Mouse (Mus musculus): Measurements from ENCODE around the gene Pappa.

Pappa gene

DNA sequence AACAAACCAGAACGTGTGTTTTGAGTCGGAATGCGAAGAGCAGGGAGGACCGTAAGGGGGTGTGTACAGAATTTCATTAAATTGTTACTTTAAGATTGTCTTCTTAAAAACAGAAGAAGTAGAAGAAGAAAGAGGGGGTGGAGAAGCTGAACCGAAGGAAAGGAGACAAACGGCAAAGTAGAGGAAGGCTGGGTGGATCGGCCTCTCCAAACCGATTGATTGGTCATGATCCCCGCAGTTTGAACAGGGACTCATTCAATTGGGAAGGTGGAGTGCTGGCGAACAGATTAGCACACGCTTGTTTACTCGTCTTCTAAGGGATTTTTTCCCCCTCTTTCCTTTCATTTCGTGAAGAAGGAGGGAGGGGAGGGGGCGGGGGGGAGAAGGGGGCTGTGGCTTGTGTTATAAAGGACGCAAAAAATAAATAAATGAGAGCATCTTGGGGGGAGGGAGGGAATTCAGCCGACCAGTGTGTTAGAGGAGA lies at the start of gene Pappa:
Pappa (plus strand) TSS at position 434 of the 484 bp plus-strand sequence.
- POLR2A ChIA-PET, result no interaction called here
- CTCF ChIA-PET, result no interaction called here

DNA sequence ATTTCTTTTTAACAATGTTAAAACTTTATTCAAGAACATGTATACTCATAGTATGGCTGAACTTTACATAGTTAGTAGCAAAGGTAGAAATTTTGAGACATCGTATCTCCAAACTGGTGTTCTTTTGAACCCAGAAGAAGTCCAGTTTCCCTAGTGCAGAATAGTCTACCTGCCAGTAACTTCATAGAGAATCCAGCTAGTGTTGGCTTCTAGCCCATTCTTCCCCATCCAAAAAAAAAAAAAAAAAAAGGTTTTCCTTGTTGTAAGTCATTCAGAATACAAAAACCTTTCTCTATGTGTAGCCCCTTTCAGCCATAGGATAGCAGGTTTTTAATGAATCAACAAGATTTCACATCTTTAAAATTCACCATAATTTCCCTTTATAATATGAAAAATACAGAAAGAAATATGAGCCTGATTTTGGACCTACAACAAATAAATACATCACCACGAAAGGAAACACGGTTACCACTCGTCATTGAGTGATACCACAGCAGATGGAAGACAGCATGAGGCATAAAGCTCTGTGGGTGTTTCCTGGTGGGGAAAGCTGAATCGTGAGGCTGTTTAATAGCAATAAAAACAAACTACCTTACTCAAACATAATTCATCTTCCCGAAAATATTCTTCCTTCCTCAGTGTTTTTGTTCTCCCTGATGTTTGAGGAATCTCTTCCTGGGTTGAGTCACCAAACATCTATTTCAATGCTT lies 45.9 kb upstream of the Pappa start:
- ChIA-PET CTCF (interaction anchor here in 1 of 4 experiments (0.6 kb wide), 1 partner anchor 512 kb away, joined by 6 read pairs; no protein-coding TSS in a partner anchor), POLR2A (no interaction called here)

DNA sequence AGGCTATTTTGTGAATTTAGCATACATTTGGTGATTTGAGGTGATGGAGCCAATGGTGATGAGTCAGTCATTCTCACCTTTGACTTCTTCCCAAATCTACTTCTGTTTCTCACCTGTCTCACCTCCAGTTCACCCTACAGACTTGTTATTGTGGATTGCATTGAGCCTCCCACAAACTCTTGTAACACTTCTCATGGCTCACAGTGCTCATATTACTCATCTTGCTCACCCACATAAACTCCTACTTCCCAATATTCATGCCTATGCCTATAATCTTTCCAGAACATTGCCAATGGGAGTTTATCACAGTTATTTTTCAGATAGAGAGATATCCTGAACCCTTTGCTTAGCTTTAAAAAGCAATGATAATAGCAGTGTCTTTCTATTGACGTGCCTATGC lies 37.1 kb upstream of the Pappa start:
- CTCF ChIA-PET, result no interaction called here
- POLR2A ChIA-PET, result no interaction called here

DNA sequence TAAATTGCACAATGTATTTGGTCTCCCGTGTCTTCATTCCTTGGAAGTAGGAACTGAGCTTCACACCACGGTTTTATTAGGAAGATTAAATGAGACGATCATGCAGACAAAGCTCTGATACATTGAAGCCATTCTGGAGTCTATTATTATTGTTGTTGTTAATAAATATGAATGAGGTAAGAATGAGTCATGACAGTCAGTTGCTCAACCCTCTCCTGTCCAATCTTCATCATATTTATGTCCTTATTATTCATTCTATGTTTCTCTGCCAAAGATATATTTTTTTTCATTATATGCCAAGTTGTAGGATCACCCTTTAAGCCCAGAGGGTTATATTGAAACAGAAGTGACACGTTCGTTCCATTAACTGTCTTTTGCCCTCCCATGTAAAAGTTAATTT lies 36.4 kb upstream of the Pappa start:
- ChIA-PET CTCF (no interaction called here), POLR2A (no interaction called here)

DNA sequence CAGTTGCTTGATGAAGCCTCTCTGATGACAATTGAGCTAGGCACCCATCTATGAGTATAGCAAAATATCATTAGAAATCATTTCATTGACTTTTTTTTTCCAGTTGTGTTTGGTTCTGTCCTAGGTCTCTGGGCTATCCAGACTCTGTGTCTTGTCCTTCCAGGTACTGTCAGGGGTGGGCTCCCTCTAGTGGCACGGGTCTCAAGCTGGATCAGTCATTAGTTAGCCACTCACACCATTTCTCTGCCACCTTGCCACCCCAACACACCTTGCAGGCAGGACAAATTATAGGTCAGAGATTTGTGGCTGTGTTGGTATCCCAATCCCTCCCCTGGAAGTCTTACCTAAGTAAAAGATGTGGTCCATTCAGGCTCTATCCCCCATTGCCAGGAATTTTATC lies 31.8 kb upstream of the Pappa start:
- POLR2A ChIA-PET, result no interaction called here
- CTCF ChIA-PET, result no interaction called here

DNA sequence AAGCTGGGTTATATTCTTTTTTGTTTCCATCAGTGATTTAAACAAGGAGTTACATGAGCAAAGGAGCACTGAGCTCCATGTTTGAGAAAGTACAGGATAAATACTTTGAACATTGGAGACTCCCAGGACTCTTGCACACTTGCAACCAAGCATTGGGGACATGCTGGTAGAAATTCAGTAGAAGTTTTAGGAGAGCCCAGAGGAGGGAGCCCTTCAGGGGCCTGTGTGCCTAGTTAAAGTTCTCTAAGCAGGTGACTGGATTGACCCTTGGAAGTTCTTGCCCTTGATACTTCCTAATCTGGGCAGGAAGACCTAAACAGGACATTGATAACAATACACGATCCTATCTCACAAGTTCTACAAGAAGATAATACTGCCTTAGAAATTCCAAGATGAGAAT lies 3.6 kb upstream of the Pappa start:
- POLR2A ChIA-PET, result no interaction called here
- CTCF ChIA-PET, result no interaction called here

DNA sequence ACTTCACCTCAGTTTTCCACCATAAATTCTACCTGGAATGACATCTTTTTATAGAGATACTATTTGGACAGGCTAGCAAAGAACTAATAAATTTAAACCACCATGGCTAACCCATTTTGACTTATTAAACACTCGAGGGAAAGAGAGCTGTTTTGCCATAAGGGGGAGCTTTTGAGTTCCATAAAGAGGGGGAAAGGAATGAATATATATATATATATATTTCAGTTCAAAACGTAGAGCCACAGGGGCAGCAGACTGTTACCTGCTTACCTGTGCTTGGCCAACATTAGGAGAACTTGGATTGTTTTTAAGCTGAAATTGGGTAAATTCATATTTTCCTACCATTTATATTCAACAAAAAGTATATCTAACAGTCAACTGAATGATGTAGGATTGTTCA lies 1.1 kb upstream of the Pappa start:
- POLR2A ChIA-PET, result no interaction called here
- CTCF ChIA-PET, result interaction anchor here in 1 of 4 experiments (1.0 kb wide), 1 partner anchor 373 kb away, joined by 3 read pairs; no protein-coding TSS in a partner anchor

DNA sequence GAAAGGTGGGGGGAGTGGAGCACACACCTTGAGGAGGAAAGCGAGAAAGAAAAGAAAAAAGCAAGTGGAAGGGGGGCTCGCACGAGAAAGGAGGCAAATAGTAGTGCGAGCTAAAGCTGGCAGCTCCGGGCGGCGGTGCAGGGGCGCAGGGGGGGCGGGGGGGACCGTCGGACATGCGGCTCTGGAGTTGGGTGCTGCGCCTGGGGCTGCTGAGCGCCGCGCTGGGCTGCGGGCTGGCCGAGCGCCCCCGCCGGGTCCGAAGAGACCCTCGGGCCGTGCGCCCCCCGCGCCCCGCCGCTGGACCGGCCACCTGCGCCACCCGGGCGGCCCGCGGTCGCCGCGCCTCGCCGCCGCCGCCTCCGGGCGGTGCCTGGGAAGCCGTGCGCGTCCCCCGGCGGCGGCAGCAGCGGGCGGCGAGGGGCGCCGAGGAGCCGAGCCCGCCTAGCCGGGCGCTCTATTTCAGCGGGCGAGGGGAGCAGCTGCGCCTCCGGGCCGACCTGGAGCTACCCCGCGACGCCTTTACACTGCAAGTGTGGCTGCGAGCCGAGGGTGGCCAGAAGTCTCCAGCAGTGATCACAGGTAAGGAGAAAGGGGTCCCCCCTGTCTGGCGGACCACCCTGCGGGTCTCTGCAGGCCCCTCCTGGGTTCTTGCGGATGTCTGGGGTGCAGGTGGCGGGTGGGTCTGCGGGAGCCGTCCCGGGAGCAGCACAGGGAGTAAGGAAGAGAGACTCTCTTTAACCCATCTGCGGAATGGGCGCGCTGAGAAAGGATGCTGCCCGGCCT lies 586 bp downstream of the Pappa start:
- POLR2A ChIA-PET, result no interaction called here
- CTCF ChIA-PET, result no interaction called here

DNA sequence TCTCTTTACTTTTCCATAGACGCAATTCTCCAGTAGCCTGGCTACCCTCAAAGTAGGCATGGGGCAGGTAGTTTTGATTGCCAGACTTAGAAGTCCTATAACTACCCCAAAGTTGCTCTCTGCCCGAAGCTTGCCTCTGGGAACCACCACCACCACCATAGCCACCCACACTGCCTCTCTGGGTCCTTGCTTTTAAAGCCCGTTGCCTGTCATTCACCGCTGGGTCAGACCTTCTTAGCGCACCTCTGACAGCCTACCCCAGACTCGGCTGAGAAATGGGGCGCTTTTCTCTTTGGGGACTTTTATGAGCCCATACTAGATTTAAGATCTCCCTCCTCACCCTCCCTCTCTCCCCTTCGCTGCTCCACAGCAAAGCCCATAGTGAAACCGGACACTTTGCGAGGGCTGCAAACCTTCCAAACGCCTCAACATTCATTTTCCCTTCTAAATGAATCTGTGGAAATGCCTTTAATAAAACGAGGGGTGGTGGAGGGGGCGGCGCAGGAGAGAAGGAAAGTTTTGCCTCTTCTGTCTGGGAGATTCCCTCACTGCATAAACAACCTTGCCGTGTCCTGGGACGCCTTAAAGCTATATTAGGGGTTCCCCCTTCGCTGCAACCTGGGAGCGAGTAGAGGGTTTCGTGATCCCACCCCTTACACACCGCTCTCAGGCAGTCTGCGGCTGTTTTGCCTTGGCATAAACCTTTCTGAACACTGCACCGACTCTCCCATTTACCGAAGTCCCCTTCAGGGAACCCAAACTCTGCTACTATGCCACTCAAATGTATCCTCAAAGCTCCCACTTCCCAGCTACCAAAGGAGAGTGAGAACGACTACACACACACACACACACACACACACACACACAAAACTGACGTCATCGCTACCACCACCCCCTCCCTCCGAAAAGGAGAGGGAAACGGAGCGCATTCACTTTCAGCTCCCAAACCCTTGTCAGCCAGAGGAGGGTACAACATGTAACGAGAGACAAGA lies 1.7 kb downstream of the Pappa start:
- CTCF ChIA-PET, result interaction anchor here in 2 of 4 experiments (0.7 to 0.8 kb wide), 2 partner anchors 371 to 466 kb away, joined by 3 to 4 read pairs; no protein-coding TSS in a partner anchor

DNA sequence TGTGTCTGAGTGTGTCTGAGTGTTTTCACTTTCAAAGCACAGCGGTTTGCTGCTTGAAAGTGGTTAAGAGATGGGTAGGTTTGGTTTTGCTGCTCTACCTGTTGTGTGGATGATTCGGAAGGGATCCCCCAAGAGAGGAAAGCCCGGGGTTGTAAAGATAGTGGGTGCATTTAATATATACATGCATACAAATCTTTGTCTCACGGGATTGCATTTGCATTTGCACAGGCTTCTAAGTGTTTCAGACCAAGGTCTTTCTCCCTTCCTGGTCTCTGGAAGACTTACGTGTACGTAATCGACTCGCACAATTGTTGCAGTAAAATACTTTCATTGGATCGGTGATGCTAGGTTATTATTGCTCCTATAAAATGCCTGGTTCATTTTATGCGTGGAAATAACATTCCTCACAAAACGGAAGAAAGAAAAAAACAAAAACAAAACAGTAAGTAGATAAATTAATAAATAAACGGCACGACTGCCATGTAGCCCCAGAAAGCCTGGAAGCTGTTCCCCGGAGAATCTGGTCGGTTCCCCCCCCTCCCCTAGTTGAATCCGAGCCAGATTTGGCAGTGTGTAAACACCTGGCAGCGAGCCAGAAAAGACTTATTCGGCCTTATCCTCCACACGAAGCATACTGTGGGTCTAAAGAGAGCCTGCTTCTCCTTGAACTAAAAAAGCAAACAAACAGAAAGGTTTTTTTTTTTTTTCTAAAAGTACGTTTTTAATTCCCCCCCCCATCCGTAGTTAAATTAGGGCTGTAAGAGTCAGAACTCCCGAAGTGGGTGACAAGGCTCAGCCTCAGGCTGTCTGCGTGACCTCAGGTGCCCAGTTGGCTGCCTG lies 2.7 kb downstream of the Pappa start:
- CTCF ChIA-PET, result interaction anchor here in 2 of 4 experiments (0.7 to 0.8 kb wide), 2 partner anchors 370 to 465 kb away, joined by 3 to 4 read pairs; no protein-coding TSS in a partner anchor
- POLR2A ChIA-PET, result no interaction called here

More for the DNA sequence above, 1.7 kb downstream of the Pappa start:
- POLR2A ChIA-PET, result no interaction called here

DNA sequence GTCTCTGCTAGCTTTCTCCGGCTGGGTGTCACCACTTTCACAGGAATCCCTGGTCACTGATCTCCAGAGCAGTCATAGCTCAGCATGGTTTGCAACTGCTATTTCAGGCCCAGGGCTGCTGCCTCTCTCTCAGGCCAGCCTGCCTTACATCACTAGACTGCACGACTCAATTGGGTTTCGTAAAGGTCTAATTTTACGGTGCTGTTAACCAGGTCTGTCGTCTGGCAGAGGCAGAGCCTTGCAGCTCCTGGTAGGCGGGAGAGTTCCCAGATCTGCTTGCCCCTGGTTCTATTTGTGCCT lies 3.3 kb downstream of the Pappa start:
- ChIA-PET POLR2A (no interaction called here), CTCF (no interaction called here)

DNA sequence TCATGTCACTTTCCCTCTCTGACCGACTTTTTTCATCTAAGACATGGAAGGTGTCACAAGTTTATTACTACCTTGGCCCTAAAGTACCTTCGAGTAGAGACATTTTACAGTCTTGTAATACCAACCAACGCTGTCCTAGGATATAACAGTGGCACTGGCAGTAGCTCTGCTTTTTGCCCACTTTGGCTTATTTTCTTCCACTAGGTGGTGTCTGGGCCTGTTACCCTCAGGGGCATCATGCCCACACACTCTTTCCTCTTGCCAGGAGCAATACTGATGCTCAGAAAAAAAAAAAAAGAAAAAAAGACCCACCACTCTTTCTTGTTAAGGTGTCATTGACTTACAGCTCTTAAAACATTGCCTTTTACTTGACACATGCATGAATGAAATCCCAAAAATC lies 8.7 kb downstream of the Pappa start:
- ChIA-PET CTCF (interaction anchor here in 1 of 4 experiments (0.6 kb wide), 1 partner anchor 65 kb away, joined by 3 read pairs; no protein-coding TSS in a partner anchor), POLR2A (no interaction called here)

DNA sequence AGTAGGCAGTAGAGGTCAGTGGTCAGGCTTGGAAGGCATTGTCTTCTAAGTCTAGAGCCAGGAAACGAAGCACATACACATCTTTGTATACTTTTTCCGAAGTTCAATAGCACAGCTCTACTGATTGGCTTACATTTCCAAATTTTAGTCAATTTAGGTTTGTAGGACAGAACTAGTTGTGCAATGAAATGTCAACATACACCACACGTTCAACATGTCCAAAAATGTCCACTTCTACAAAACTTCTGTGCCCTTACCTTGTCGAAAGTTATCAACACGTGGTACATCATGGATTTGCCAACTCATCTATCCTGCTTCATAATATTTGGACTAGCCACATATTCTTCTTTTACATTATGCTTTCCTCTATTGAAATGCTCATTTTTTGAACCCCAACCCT lies 10.4 kb downstream of the Pappa start:
- ChIA-PET CTCF (no interaction called here), POLR2A (no interaction called here)

DNA sequence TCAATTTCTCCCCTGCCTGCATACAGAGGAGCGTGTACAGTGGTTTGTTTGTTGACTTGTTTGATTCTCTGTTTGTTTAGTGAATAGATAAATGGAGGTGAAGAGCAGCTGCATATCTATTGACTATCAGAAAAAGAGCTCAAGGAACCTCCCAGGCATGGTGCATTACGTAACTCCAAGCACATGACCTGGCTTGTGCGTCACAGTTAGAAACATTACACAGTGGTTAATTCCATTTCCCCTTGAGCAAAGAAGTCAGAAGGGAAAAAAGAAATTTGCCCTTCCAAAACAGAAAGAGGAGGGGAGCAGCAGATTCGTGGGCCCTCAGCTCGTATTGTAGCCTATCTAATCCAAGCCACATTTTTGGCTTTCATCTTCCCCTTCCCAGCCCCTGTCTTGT lies 11.1 kb downstream of the Pappa start:
- ChIA-PET CTCF (no interaction called here), POLR2A (no interaction called here)

DNA sequence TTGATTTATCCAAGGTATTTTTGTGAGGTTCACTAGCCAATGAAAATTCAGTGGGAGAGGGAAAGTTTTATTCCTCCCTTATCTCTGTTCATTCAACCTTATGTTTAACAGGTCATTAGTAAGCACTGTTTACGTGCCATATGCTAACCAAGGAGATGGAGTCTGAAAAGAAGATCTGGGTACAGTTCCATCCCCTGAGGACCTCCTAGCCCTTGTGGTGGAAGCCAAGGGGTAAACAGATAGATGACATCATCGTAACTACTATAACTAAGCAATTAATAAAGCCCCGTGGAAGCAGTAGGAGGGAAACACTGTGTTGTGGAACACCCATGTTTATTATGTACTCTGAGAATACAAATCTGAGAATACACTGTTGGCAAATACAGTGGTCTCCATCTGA lies 12.6 kb downstream of the Pappa start:
- POLR2A ChIA-PET, result no interaction called here
- CTCF ChIA-PET, result no interaction called here

DNA sequence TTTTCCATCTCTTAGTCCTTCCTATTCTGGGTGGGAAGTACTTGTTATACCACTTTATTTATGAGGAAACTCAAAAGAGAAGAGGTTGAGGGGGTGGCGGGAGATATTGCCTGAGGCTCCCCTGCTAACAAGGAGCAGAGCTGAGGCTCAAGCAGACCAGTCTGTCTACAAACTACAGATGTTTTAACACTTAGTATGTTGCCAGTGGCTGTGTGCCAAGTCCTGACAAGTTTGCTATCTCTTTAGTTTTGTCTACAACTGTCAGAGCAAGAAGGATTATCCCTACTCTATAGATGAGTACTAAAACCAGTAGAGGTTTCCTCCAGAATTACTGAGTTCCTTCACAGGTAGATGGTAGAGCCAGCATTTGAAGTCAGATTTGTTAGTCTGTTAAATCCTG lies 23.0 kb downstream of the Pappa start:
- CTCF ChIA-PET, result no interaction called here
- POLR2A ChIA-PET, result no interaction called here

DNA sequence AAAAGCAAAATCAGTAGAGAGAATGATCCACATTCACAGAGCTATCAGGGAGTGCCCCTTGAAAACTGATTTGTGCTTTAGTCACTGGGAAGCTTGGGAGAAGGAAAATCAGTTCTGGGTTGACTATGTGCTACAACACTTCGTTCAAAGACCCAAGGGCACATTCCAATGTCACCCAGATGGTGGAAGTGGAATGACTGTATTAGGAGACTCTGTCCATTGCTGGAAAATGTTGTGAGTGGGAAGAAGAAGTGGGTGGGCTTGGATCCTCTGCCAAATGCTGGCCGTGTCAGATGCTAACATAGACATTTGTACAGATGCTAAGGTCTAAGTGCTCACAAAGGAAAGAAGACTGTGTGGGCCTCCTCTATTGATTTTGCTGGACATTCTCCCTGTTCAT lies 29.6 kb downstream of the Pappa start:
- CTCF ChIA-PET, result no interaction called here
- POLR2A ChIA-PET, result no interaction called here

DNA sequence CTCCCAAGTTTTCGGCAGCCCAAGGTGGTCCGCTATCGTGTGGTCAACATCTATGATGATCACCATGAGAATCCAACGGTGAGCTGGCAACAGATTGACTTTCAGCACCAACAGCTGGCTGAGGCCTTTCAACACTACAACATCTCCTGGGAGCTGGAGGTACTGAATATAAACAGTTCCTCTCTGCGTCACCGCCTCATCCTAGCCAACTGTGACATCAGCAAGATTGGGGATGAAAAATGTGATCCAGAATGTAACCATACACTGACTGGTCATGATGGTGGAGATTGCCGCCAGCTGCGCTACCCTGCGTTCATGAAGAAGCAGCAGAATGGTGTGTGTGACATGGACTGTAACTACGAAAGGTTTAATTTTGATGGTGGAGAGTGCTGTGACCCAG lies 32.3 kb downstream of the Pappa start:
- ChIA-PET CTCF (no interaction called here), POLR2A (no interaction called here)

DNA sequence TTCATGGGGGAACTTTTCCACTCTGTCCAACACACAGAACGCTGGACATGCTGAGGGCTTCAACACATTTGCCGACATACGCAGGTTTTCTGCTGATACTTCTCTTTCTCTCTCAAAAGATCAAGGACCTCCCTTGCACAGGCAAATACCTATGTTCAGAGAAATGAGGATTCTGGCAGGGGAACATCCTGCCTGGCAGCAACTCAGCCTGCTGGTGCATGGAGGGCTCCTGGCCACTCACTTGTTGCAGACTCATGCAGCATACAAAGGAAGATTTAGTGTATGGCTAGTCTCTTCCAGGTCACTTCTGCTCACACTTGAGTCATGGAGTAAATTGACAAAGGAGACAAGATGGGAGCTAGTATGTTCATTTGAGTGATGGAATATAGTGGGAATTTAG lies 34.7 kb downstream of the Pappa start:
- CTCF ChIA-PET, result no interaction called here
- POLR2A ChIA-PET, result no interaction called here

DNA sequence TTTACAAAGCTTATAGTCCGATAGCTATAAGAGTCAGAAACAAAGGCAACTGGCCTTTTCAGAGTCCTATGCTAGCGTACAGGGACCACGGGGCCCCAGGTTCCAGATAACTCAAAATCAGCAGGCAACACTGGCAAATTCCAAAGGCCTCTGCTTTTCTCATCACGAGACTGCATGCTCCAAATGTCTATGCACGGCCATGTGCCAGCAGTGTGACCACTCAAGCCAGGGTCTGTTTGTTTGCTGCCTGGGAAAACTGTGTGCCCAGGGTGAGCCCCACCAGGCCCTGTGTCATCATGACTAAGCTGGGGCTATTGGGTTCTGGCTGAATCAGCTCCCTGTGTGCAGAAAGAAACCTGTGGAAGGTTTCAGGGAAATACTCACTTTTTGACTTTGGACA lies 35.5 kb downstream of the Pappa start:
- ChIA-PET POLR2A (no interaction called here), CTCF (no interaction called here)

All from embryonic stem cell, embryonic (primary cell).